Mouse (Mus musculus) forebrain, embryonic 11.5 days (tissue): ENCODE measurements at regions not wholly inside any gene's neighbourhood (a gene's known extent, or its start where the extent isn't known, plus 50 kb on each side); places are given as distances from the start of the nearest gene placed in this dataset.

Experiments used
- ATAC-seq: fragments of 200-750 bp; cut with Nextera tagmentation; replicated peaks from 2 replicates; pipeline ENCODE4 v1.8.0; 2017; ENCODE audit warnings: moderate TSS enrichment; ENCODE audit not compliant: low FRiP score
- DNase-seq: peaks from one replicate; pipeline ENCODE4 v3.0.0-alpha.2; 2017; ENCODE audit warnings: low spot score
- H3K27ac ChIP-seq: fragments of 300-500 bp; sonication (generic); 2 replicates; pipeline ENCODE4 v1.5.1; 2014; ENCODE audit warnings: low read depth, low read length
- H3K27me3 ChIP-seq: fragments of 300-500 bp; sonication (generic); 2 replicates; pipeline ENCODE4 v1.6.1; 2014; ENCODE audit warnings: mild to moderate bottlenecking, low read length, mixed read lengths; ENCODE audit not compliant: control insufficient read depth, insufficient read depth
- H3K36me3 ChIP-seq: fragments of 300-500 bp; sonication (generic); 2 replicates; pipeline ENCODE4 v1.6.1; 2014; ENCODE audit warnings: mild to moderate bottlenecking, low read length, moderate library complexity, mixed read lengths; ENCODE audit not compliant: control insufficient read depth, insufficient read depth
- H3K4me1 ChIP-seq: fragments of 300-500 bp; sonication (generic); replicated peaks from 2 replicates; pipeline ENCODE4 v1.6.1; 2014; ENCODE audit warnings: low read length, mixed read lengths; ENCODE audit not compliant: control insufficient read depth, insufficient read depth
- H3K4me2 ChIP-seq: fragments of 300-500 bp; sonication (generic); 2 replicates; pipeline ENCODE4 v1.6.1; 2014; ENCODE audit warnings: low read depth, mild to moderate bottlenecking, low read length, moderate library complexity, mixed read lengths; ENCODE audit not compliant: severe bottlenecking
- H3K4me3 ChIP-seq: fragments of 300-500 bp; sonication (generic); 2 replicates; pipeline ENCODE4 v1.5.1; 2014; ENCODE audit warnings: low read depth, low read length
- H3K9ac ChIP-seq: fragments of 300-500 bp; sonication (generic); 2 replicates; pipeline ENCODE4 v1.6.1; 2014; ENCODE audit warnings: low read length
- H3K9me3 ChIP-seq: fragments of 300-500 bp; sonication (generic); 2 replicates; pipeline ENCODE4 v1.6.1; 2016; ENCODE audit warnings: low read length, mixed read lengths; ENCODE audit not compliant: control insufficient read depth
- WGBS: fragments of 180-500 bp; shearing (Covaris S2); extraction: QIAGEN DNeasy Blood & Tissue Kit; methylation state at CpG from one replicate; pipeline ENCODE4 v1.1.7; 2014; 5-methylcytosine and 5-hydroxymethylcytosine counted together

DNA sequence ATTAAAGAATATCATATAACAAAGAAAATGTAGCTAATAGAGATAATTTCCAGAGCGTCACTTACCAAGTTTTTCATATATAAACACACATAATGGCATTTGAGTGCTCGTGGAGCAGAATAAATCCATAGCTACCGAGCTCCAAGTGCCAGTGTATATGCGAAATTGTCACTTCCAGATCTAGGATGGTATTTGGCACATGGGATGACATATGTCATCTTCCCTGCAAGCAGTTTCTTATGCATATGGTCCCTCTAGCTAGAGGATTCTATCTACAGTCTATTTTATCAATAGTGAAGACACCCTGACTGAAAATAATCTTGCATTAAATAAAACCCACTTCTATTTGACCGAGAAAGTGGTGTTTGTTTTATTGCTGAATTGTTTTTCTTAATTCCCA is 109.6 kb upstream of the Cdh6 start:
- WGBS, result 88% methylated on average over 5 of the region's 5 CpGs
- Histone ChIP-seq H3K27me3 (no peaks in the 10 kb centered on the region; the same call in 1 of the 2 replicates), H3K36me3 (no peaks in the 10 kb centered on the region), H3K4me1 (0 out of 2 replicates have a peak, but pooled peaks cover 4% of the 10 kb centered on the region), H3K4me3 (no peak overlapping the region), H3K4me2 (no peak overlapping the region), H3K9me3 (no peaks in the 10 kb centered on the region), H3K9ac (no peak overlapping the region), H3K27ac (no peak overlapping the region)
- ATAC-seq (no peak), DNase-seq (no peak)

DNA sequence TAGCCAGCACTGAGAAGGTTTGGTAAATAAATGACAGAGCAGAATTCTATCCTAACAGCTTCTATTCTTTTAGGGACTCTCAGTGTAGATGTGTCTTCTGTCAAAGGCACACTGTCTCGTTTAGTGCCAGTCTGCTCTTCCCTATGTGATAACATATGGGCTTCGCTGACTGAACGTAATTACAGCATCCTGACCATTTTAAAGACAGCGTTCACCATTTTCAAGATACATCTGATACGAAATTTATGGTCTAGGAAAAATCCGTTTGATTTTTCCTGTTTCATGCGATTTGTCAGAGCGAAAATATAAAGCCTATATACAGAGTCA is 103.4 kb upstream of the Cdh6 start:
- Histone ChIP-seq H3K4me3 (no peak overlapping the region), H3K27ac (no peak overlapping the region), H3K36me3 (no peaks in the 10 kb centered on the region), H3K4me2 (no peak overlapping the region), H3K27me3 (no peaks in the 10 kb centered on the region), H3K4me1 (peaks cover 8% of the 10 kb centered on the region; the same call in 1 of the 2 replicates), H3K9me3 (no peaks in the 10 kb centered on the region), H3K9ac (no peak overlapping the region)
- DNase-seq (no peak), ATAC-seq (no peak)
- WGBS, result 80% methylated on average over 8 of the region's 8 CpGs

DNA sequence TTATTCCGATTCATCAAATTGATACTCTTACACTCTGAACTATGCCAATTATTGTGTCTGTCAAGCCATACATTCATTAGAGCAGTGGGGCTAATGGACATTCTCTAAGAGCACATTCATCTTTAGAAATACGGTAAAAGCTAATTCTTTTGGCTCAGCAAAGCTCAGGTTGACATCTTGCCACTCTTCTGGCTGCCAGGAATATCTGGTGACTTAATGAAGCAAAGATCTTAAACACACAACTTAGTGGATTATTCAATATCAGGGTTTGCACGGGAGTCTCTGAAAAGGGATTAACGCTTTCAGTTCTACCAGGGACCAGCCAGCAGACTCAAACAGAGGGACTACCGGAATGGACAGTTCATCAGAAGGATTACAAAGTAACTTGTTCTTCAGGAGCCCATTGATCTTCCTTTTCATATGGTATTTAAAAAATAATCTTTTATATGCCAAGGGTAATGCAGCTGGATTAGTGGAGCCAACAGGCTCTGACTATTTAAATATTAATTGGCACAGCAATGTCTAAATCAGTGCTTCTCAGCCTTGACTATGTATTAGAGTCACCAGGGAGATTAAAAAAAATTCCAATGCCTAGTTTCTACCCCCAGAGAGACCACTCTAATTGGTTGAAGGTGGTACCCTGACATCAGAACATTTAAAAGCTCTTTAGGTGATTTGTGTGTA is 102.9 kb upstream of the Cdh6 start:
- Histone ChIP-seq H3K9ac (no peak overlapping the region), H3K4me3 (no peak overlapping the region), H3K9me3 (no peaks in the 10 kb centered on the region), H3K4me1 (peaks cover 8% of the 10 kb centered on the region; the same call in 1 of the 2 replicates), H3K27ac (no peak overlapping the region), H3K4me2 (no peak overlapping the region), H3K27me3 (no peaks in the 10 kb centered on the region), H3K36me3 (no peaks in the 10 kb centered on the region)
- DNase-seq (no peak), ATAC-seq (peak; percentile 66)
- WGBS, result 23% methylated on average over 5 of the region's 5 CpGs

DNA sequence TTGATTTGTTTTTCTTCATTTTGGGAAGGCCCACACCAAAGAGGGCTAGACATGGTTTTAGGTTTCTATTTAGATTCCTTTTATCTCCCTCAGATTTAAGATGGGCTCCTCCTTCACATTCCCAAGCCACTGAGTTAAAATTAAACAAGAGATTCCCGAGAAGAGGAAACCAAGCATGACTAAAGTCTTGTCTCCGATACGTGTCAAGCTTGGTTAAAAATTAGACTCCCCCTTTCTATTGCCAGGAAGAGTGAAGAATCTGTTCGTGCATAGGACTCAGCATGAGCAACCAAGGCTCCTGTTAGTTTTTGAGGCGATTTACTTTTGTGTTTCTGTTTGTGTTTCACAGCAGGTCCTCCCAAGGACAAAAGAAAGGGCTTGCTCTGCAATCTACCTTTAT is 101.9 kb upstream of the Cdh6 start:
- peaks cover 8% of the 10 kb centered on the region; the same call in 1 of the 2 replicates for H3K4me1 ChIP-seq
- H3K4me3 ChIP-seq, result no peak overlapping the region
- ATAC-seq, result no peak
- no peak for DNase-seq
- 11% methylated on average over 5 of the region's 5 CpGs for WGBS
- H3K4me2 ChIP-seq, result no peak overlapping the region
- no peaks in the 10 kb centered on the region for H3K36me3 ChIP-seq
- no peaks in the 10 kb centered on the region for H3K27me3 ChIP-seq
- H3K27ac ChIP-seq, result no peak overlapping the region
- no peak overlapping the region for H3K9ac ChIP-seq
- H3K9me3 ChIP-seq, result no peaks in the 10 kb centered on the region

GRCm38 (mm10) chr15:13274366-13275067 is 101.0 kb upstream of the Cdh6 start:
- no peaks in the 10 kb centered on the region for H3K9me3 ChIP-seq
- no peak for DNase-seq
- H3K27ac ChIP-seq, result no peak overlapping the region
- no peaks in the 10 kb centered on the region for H3K36me3 ChIP-seq
- H3K27me3 ChIP-seq, result no peaks in the 10 kb centered on the region
- H3K4me3 ChIP-seq, result no peak overlapping the region
- 84% methylated on average over 5 of the region's 5 CpGs for WGBS
- no peak for ATAC-seq
- peaks cover 8% of the 10 kb centered on the region; the same call in 1 of the 2 replicates for H3K4me1 ChIP-seq
- no peak overlapping the region for H3K9ac ChIP-seq
- no peak overlapping the region for H3K4me2 ChIP-seq

GRCm38 (mm10) chr15:13246053-13246696 is 72.7 kb upstream of the Cdh6 start:
- ATAC-seq, result no peak
- no peak for DNase-seq
- Histone ChIP-seq H3K4me2 (no peak overlapping the region), H3K27me3 (no peaks in the 10 kb centered on the region), H3K4me1 (no peaks in the 10 kb centered on the region), H3K27ac (no peak overlapping the region), H3K9me3 (no peaks in the 10 kb centered on the region), H3K9ac (no peak overlapping the region), H3K4me3 (no peak overlapping the region), H3K36me3 (no peaks in the 10 kb centered on the region)
- WGBS, result 88% methylated on average over 11 of the region's 11 CpGs

DNA sequence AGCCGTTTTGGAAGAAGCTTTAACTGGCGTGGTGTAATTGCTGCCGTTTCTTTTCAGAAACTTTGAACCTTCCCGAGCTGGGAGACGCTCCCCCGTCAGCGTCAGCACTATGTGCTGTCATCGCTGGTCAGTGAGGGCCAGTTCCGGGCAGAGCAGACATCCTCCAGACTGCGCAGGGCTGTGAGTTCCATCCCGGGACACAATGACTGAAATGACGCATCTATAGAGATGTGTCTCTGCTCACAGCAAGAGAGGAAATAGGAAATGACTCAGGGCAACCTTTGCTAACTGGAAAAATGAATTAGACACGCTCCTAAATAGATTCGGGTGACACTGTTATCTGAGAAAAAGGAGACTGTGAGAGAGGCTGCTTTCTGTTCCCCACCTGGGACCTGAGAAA is 70.8 kb upstream of the Cdh6 start:
- no peak overlapping the region for H3K27ac ChIP-seq
- no peak for ATAC-seq
- DNase-seq, result no peak
- no peak overlapping the region for H3K4me2 ChIP-seq
- 67% methylated on average over 14 of the region's 14 CpGs for WGBS
- H3K9ac ChIP-seq, result no peak overlapping the region
- H3K9me3 ChIP-seq, result no peaks in the 10 kb centered on the region
- no peaks in the 10 kb centered on the region for H3K36me3 ChIP-seq
- H3K4me3 ChIP-seq, result no peak overlapping the region
- no peaks in the 10 kb centered on the region for H3K4me1 ChIP-seq
- H3K27me3 ChIP-seq, result no peaks in the 10 kb centered on the region

GRCm38 (mm10) chr15:13243561-13243960 is 70.1 kb upstream of the Cdh6 start:
- H3K36me3 ChIP-seq, result no peaks in the 10 kb centered on the region
- WGBS, result 84% methylated on average over 4 of the region's 4 CpGs
- DNase-seq, result no peak
- no peaks in the 10 kb centered on the region for H3K9me3 ChIP-seq
- ATAC-seq, result no peak
- H3K4me2 ChIP-seq, result no peak overlapping the region
- H3K27me3 ChIP-seq, result no peaks in the 10 kb centered on the region
- H3K27ac ChIP-seq, result no peak overlapping the region
- H3K9ac ChIP-seq, result no peak overlapping the region
- no peaks in the 10 kb centered on the region for H3K4me1 ChIP-seq
- H3K4me3 ChIP-seq, result no peak overlapping the region
